Mouse (Mus musculus) heart, embryonic 16.5 days (tissue): ENCODE measurements around the gene Lrig2. TPM values are rescaled to one million over a fixed set of nuclear protein-coding genes. Genes with fewer than 3 reads are reported as not detected.

Experiments used
- ATAC-seq: fragments of 200-750 bp; cut with Nextera tagmentation; replicated peaks from 2 replicates; pipeline ENCODE4 v1.8.0; 2017; ENCODE audit warnings: moderate number of reproducible peaks; ENCODE audit not compliant: insufficient read depth, low FRiP score; ENCODE audit errors: extremely low read depth
- H3K27ac ChIP-seq: fragments of 300-500 bp; sonication (generic); 2 replicates; pipeline ENCODE4 v1.5.1; 2014; ENCODE audit warnings: mild to moderate bottlenecking, low read length, control low read depth, moderate library complexity
- H3K27me3 ChIP-seq: fragments of 300-500 bp; sonication (generic); 2 replicates; pipeline ENCODE4 v1.6.1; 2014; ENCODE audit warnings: low read length, mixed read lengths; ENCODE audit not compliant: control insufficient read depth, insufficient read depth
- H3K36me3 ChIP-seq: fragments of 300-500 bp; sonication (generic); 2 replicates; pipeline ENCODE4 v1.6.1; 2014; ENCODE audit not compliant: control insufficient read depth, insufficient read depth
- H3K4me1 ChIP-seq: fragments of 300-500 bp; sonication (generic); 2 replicates; pipeline ENCODE4 v1.6.1; 2014; ENCODE audit warnings: low read length, mixed read lengths; ENCODE audit not compliant: control insufficient read depth, insufficient read depth
- H3K4me2 ChIP-seq: fragments of 300-500 bp; sonication (generic); 2 replicates; pipeline ENCODE4 v1.6.1; 2014; ENCODE audit warnings: low read depth, mild to moderate bottlenecking, control low read depth, low read length
- H3K4me3 ChIP-seq: fragments of 300-500 bp; sonication (generic); 2 replicates; pipeline ENCODE4 v1.5.1; 2014; ENCODE audit warnings: mild to moderate bottlenecking, control low read depth, low read length
- H3K9ac ChIP-seq: fragments of 300-500 bp; sonication (generic); 2 replicates; pipeline ENCODE4 v1.6.1; 2014; ENCODE audit warnings: low read length, control low read depth
- H3K9me3 ChIP-seq: fragments of 300-500 bp; sonication (generic); replicated peaks from 2 replicates; pipeline ENCODE4 v1.6.1; 2016; ENCODE audit warnings: low read length; ENCODE audit not compliant: control insufficient read depth
- WGBS: fragments of 180-500 bp; shearing (Covaris S2); extraction: QIAGEN DNeasy Blood & Tissue Kit; methylation state at CpG from one replicate; pipeline ENCODE4 v1.1.7; 2014; 5-methylcytosine and 5-hydroxymethylcytosine counted together
- polyA plus RNA-seq: library from polyadenylated mRNA; unstranded; fragments of >200 nt; fragmentation: Nextera tagmentation; extraction: Ambion mirVana; gene quantifications from 2 replicates; pipeline ENCODE4 v1.2.1, GENCODE M21; 2015

Lrig2 gene
- polyA plus RNA-seq, 1 experiment from 2014 or later: 11.9 TPM

GRCm38 (mm10) chr3:104442357-104442756 lies 69.4 kb downstream of the Lrig2 start:
- Histone ChIP-seq H3K9ac (peak overlapping the region; percentile 63), H3K27ac (peak overlapping the region; percentile 54), H3K4me2 (peak overlapping the region; percentile 63), H3K36me3 (no peaks in the 10 kb centered on the region), H3K27me3 (no peaks in the 10 kb centered on the region), H3K4me3 (peak overlapping the region; percentile 19), H3K9me3 (no peaks in the 10 kb centered on the region), H3K4me1 (peaks cover 20% of the 10 kb centered on the region)
- 12% methylated on average over 5 of the region's 5 CpGs for WGBS
- ATAC-seq: no peak

- Histone ChIP-seq H3K4me1 (peaks cover 20% of the 10 kb centered on the region), H3K9ac (peak overlapping the region; percentile 69), H3K27me3 (no peaks in the 10 kb centered on the region), H3K9me3 (no peaks in the 10 kb centered on the region), H3K4me2 (peak overlapping the region; percentile 63), H3K36me3 (no peaks in the 10 kb centered on the region), H3K27ac (peak overlapping the region; percentile 89), H3K4me3 (peak overlapping the region; percentile 35)
- 3% methylated on average over 15 of the region's 15 CpGs for WGBS
- ATAC-seq: peak; percentile 86
Measured at GRCm38 (mm10) chr3:104441870-104442283, 69.8 kb downstream of the Lrig2 start.

- Histone ChIP-seq H3K4me2 (peak overlapping the region; percentile 63), H3K27ac (peak overlapping the region; percentile 89), H3K9me3 (no peaks in the 10 kb centered on the region), H3K4me1 (peaks cover 20% of the 10 kb centered on the region), H3K36me3 (no peaks in the 10 kb centered on the region), H3K27me3 (no peaks in the 10 kb centered on the region), H3K9ac (peak overlapping the region; percentile 69), H3K4me3 (peak overlapping the region; percentile 35)
- no peak for ATAC-seq
- WGBS: 46% methylated on average over 7 of the region's 7 CpGs
Measured at GRCm38 (mm10) chr3:104441435-104441834, 70.3 kb downstream of the Lrig2 start.

- Histone ChIP-seq H3K27ac (no peak overlapping the region), H3K36me3 (no peaks in the 10 kb centered on the region), H3K4me1 (peaks cover 26% of the 10 kb centered on the region), H3K9ac (no peak overlapping the region), H3K4me2 (no peak overlapping the region), H3K27me3 (no peaks in the 10 kb centered on the region), H3K4me3 (no peak overlapping the region), H3K9me3 (no peaks in the 10 kb centered on the region)
- ATAC-seq: no peak
- 96% methylated on average over 1 of the region's 1 CpGs for WGBS
Measured at GRCm38 (mm10) chr3:104438777-104439176, 72.9 kb downstream of the Lrig2 start.

GRCm38 (mm10) chr3:104437576-104437975 lies 74.1 kb downstream of the Lrig2 start:
- Histone ChIP-seq H3K27ac (no peak overlapping the region), H3K36me3 (no peaks in the 10 kb centered on the region), H3K4me3 (no peak overlapping the region), H3K4me2 (no peak overlapping the region), H3K9me3 (no peaks in the 10 kb centered on the region), H3K4me1 (peaks cover 27% of the 10 kb centered on the region), H3K27me3 (no peaks in the 10 kb centered on the region), H3K9ac (no peak overlapping the region)
- 43% methylated on average over 7 of the region's 7 CpGs for WGBS
- ATAC-seq: no peak

GRCm38 (mm10) chr3:104435947-104436346 lies 75.8 kb downstream of the Lrig2 start:
- no peak overlapping the region for H3K27ac ChIP-seq
- no peaks in the 10 kb centered on the region for H3K9me3 ChIP-seq
- peaks cover 27% of the 10 kb centered on the region for H3K4me1 ChIP-seq
- no peaks in the 10 kb centered on the region for H3K36me3 ChIP-seq
- 87% methylated on average over 3 of the region's 3 CpGs for WGBS
- H3K4me3 ChIP-seq: no peak overlapping the region
- H3K4me2 ChIP-seq: no peak overlapping the region
- ATAC-seq: no peak
- H3K9ac ChIP-seq: no peak overlapping the region
- no peaks in the 10 kb centered on the region for H3K27me3 ChIP-seq

GRCm38 (mm10) chr3:104434246-104434696 lies 77.4 kb downstream of the Lrig2 start:
- Histone ChIP-seq H3K27ac (no peak overlapping the region), H3K9ac (peak overlapping the region; percentile 41; the same call in 1 of the 2 replicates), H3K4me2 (peak overlapping the region; percentile 57), H3K9me3 (no peaks in the 10 kb centered on the region), H3K4me1 (peaks cover 22% of the 10 kb centered on the region), H3K27me3 (no peaks in the 10 kb centered on the region), H3K36me3 (no peaks in the 10 kb centered on the region), H3K4me3 (peak overlapping the region; percentile 25)
- no peak for ATAC-seq
- 18% methylated on average over 9 of the region's 9 CpGs for WGBS

- 81% methylated on average over 6 of the region's 6 CpGs for WGBS
Measured at GRCm38 (mm10) chr3:104432651-104433050, 79.1 kb downstream of the Lrig2 start.

GRCm38 (mm10) chr3:104431848-104432159 lies 79.9 kb downstream of the Lrig2 start:
- H3K27me3 ChIP-seq: no peaks in the 10 kb centered on the region
- no peaks in the 10 kb centered on the region for H3K9me3 ChIP-seq
- H3K4me2 ChIP-seq: peak overlapping the region; percentile 30
- H3K4me1 ChIP-seq: peaks cover 22% of the 10 kb centered on the region
- peak overlapping the region; percentile 81 for H3K27ac ChIP-seq
- no peak overlapping the region for H3K4me3 ChIP-seq
- 17% methylated on average over 10 of the region's 10 CpGs for WGBS
- no peaks in the 10 kb centered on the region for H3K36me3 ChIP-seq
- no peak overlapping the region for H3K9ac ChIP-seq
- no peak; the same call in none of the 2 replicates for ATAC-seq

More at GRCm38 (mm10) chr3:104432651-104433050, 79.1 kb downstream of the Lrig2 start:
- Histone ChIP-seq H3K9me3 (no peaks in the 10 kb centered on the region), H3K4me2 (no peak overlapping the region), H3K4me1 (peaks cover 22% of the 10 kb centered on the region), H3K9ac (no peak overlapping the region), H3K27me3 (no peaks in the 10 kb centered on the region), H3K4me3 (no peak overlapping the region), H3K36me3 (no peaks in the 10 kb centered on the region), H3K27ac (no peak overlapping the region)
- no peak for ATAC-seq
